Mouse (Mus musculus): ENCODE data around the gene Rab3c.

GRCm38 (mm10) chr13:110237209-110237935 is 43.4 kb downstream of the Rab3c start:
- TF ChIP-seq POLR2A (IDR thresholded peaks at IDR 0.05; ENCODE audit: insufficient read length, low read depth) (no peak), CEBPB (IDR thresholded peaks at IDR 0.05; ENCODE audit: insufficient read depth, poor library complexity, severe bottlenecking) (no peak), USF1 (IDR thresholded peaks at IDR 0.05; ENCODE audit: low read depth) (no peak), POLR2AphosphoS2 (IDR thresholded peaks at IDR 0.05; ENCODE audit: insufficient read length, low read depth) (no peak), MYOG (IDR thresholded peaks at IDR 0.05; ENCODE audit: control insufficient read depth in 1 of 3, insufficient read depth in 1 of 3, insufficient read length in 2 of 3, low read depth in 2 of 3) (no peak)
